Mouse (Mus musculus): Measurements from ENCODE around the gene Coq2.

Gene Coq2

DNA sequence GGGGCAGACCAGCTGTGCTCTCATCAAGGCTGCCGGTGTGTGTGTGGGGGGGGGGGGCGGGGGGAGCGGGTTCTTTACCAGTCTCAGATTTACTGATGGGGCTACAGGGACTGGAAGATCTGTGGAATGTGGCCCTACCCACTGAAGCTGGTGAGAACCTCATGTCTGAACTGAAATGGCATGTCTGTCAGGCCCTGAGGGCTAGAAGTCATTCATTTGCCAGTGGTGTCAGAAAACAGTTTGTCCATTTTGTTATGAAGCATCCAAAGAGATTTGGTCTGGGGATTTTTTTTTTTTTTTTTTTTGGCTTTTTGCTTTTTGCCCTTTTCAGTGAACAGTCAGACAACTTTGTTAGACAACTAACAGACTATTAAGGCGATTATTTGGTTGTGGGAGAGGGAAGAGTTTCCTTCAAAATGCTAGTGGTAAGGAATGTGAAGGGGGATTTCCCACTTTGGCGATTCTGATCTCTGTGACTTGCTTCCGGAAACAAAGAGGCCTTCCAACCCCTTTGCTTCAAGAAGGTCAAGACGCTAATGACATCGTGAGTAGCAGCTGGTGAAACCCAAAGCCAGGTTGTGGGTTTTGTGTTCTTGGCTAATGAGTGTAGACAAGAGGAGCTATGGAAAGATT lies 52.9 kb downstream of the Coq2 start:
- no peak for DNase-seq (ENCODE audit: low spot score in 2 of 2)

DNA sequence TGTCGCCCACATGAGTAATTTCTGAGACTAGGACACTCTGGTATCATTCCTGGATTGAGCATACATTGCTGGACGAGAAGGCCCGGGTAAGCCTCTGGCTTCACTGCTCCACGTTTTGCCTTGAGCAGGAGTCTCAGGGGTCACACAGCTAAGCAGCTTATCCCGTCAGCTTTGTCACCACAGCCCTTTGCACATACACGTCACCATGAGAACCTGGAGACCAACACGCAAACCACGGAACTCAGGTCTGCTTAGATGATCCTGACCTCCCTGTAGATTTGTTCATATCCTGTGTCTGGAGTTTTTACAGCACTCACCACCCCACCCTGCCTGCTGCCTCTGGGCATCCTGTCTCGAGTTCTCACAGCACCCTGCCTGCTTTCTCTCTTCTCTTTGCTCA lies 54.0 kb downstream of the Coq2 start:
- no peak for DNase-seq (ENCODE audit: low spot score in 2 of 2)

DNA sequence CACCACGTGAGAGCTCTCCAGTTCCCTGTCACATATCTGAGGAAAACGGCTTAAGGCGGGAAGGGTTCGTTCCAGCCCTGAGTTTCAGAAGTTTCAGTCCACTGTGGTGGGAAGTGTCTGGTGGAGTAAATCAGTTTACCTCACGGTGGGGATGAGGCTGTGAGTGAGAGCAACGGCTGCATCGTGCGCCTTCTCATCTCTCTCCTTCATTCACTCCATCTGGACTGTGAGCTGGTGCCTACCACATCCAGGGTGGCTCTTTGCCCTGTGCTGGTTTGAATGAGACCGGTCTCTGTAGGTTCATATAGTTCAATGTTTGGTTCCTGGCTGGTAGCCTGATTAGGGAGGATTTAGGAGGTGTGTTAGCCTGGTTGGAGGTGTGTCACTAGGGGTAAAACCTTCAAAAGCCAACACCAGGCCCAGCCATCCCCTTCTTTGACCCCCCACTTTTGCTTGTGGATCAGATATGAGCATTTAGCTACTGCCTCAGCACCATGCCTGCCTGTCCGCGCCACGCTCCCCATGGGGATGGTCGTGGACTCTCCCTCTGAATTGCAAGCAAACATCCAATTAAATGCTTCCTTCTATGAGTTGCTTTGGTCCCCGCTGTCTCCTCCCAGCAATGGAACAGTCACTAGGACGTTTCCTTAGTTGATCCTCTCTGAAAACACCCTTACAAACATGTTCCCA lies 55.2 kb downstream of the Coq2 start:
- no peak for DNase-seq (ENCODE audit: low spot score in 2 of 2)

DNA sequence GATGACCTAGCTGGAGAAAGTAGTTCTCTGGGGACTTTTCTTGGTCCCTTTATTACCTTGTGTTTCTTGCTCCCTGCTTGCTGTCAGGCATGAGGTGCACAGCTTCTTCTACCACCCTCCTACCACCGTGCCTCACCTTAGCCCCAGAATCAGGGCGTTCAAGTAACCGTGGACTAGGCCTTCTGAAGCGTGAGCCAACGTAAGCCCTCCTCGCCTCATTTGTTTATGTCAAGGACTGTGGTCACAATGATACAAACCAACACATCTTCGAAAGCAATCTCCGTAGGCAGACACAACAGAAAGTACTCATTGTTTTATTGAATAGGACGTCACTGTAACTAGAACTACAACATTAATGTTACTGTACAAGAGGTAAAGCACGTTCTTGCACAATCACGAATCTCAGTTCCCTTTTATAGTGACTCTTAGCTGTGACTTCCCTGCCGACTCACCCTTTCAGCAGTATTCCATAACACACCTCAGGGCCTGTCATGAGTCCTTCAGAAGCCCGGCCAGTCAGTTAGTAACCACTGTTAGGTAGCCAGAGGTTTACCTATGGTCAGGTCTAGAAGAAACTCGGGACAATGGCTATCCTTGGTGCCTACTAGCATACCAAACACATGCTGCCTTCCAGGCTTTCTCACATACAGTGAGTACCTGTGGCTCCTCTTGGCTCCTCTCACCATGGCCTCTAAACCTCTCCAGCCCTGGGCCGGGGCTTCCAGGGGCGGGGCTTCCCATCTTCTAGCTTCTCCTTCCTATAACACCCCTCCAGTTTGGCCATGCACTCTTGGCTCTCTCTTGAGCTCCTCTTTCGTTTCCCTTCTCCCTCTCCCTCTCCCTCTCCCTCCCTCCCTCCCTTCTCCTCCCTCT lies 60.8 kb downstream of the Coq2 start:
- no peak for DNase-seq (ENCODE audit: low spot score in 2 of 2)

DNA sequence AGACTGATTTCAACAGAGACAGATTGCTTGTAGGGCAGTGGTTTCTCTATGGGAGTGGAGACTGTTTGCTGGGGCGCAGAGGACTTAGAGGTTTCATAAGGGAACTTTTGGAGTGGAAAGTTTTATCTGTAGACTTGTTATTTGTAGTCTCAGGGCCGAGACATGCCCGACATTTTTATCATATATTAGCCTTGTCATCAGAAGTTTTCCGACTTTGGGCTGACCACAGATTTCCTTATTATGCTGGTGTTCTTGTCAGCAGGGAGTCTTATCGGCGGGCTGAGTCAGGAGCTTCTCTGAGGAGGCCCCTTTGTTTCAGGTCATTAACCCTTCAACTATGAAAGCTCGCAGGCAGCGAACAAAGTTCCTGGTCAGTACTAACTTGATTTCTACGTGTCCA lies 67.1 kb downstream of the Coq2 start:
- DNase-seq (ENCODE audit: low spot score in 2 of 2), result no peak

DNA sequence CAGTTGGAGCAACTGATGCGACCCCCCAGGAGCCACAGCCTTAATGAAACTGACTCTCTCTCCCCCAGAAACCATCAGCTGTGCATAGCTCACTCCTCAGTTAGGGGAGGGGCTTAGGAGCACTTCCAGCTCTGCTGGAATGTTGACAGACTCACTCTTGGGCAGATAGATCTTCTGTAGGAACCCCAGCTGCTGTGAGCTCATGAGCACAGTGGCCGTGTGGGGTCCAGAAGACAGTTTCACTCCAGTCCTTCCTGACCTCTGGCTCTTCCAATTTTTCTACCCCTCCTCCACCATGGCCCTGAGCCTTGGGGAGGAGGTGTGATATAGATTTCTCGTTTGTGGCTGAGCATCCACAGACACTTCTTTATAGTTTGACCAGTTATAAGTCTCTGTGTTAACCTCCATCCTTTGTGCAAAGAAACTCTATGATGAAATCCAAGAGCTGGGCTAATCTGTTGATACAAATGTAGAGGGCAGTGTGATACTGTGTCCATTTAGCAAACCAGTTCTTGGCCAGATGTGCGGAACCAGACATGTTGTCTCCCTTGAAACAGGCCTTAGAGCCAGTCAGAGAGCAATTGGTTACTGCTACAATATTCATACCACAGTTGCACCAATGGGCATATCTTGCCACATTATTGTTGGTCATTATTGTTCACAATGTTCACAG lies 67.7 kb downstream of the Coq2 start:
- DNase-seq (ENCODE audit: low spot score in 2 of 2), result no peak

DNA sequence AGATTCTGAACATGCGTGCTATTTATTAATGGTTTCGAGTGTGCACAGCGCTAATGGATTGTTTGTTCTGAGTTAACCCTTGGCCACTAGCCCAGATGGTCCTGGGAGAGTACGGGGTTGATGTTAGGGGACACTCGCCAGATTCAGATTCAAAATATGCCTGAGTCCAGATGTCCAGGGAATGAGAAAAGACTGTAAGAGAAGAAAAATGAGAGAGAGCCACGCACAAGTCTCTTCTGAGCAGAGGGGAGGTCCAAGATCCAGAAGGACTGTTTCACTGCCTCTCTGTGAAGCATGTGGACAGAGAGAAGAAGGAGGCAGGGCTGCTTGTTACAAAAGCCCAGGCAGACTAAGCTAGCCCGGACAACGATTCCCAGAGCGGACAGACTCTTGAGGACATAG lies 69.1 kb downstream of the Coq2 start:
- DNase-seq (ENCODE audit: low spot score in 2 of 2), result no peak
